Comparison of ENCODE assay signal across 8 mouse cellular contexts in the genomic region with DNA sequence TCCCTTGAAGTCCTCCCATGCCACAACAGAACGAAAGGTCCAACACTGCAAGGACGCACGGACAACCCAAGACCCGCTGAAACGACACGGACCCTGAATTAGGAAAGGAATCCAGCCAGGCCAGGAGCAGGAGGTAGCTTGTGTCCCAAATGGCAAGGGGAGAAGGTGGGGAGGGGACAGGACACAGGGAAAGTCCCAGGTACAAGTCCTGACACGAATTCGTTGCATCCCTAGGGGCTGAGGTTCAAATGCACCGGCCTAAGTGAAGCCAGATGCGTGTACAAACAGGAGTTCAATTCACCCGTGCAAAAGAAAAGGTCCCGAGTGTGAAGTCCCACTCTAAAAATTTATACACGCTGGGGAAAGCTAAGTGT. TPM values are rescaled to one million over a fixed set of nuclear protein-coding genes. Genes with fewer than 3 reads are reported as not detected.
A peak's percentile ranks its signal among the peaks of the same experiment; 100 is the strongest.
DNase-seq lines count a peak whose midpoint lies in the region; ATAC-seq and TF ChIP-seq lines count a peak whose summit lies in the region.

No protein-coding gene starts in this region.

- peak overlapping the region; percentile 93 for H3K9ac ChIP-seq in hindbrain, embryonic 16.5 days (ENCODE audit: low read depth, low read length)

- H3K27me3 ChIP-seq in hindbrain, embryonic 16.5 days (replicated peaks; ENCODE audit: control insufficient read depth, insufficient read depth, low read length) = no peaks in the 10 kb centered on the region
- H3K27me3 ChIP-seq in myocyte (ENCODE audit: control insufficient read depth, insufficient read depth, insufficient read length) = no peaks in the 10 kb centered on the region

- WGBS in hindbrain, embryonic 16.5 days = under 1% methylated on average over 13 of the region's 13 CpGs

- no peak for TF ChIP-seq POLR2A in myocyte (IDR thresholded peaks at IDR 0.05; ENCODE audit: insufficient read length, low read depth)

- DNase-seq in layer of hippocampus, adult 2 months (ENCODE audit: low spot score in 2 of 2) = no peak
- DNase-seq in layer of hippocampus, postnatal 25 days (ENCODE audit: extremely low spot score in 1 of 2, low spot score in 1 of 2) = no peak
- peak; percentile 29 for DNase-seq in embryo, embryonic 9.5 days (ENCODE audit: extremely low spot score)
- DNase-seq in thymus, postnatal 10 days (ENCODE audit: low spot score in 2 of 2) = no peak
- DNase-seq in kidney, adult 9 months = no peak
- DNase-seq in c-Kit-positive CD71-positive TER-119-positive erythroid progenitor cells, embryonic 14.5 days (ENCODE audit: low spot score) = no peak

- H3K9me3 ChIP-seq in hindbrain, embryonic 16.5 days (ENCODE audit: control insufficient read depth, low read length) = no peaks in the 10 kb centered on the region

- TF ChIP-seq CTCF in layer of hippocampus, adult 2 months (conservative IDR thresholded peaks at IDR 0.05) = no peak

- H3K4me2 ChIP-seq in hindbrain, embryonic 16.5 days (ENCODE audit: low read length) = peak overlapping the region; percentile 93
- peak overlapping the region; percentile 98 for H3K4me2 ChIP-seq in myocyte (ENCODE audit: low read depth)

- peaks cover 13% of the 10 kb centered on the region for H3K79me2 ChIP-seq in myocyte (ENCODE audit: control insufficient read depth, insufficient read depth)

- peaks cover 18% of the 10 kb centered on the region for H3K4me1 ChIP-seq in hindbrain, embryonic 16.5 days (ENCODE audit: control insufficient read depth, insufficient read depth, low read depth, low read length)

- H3K4me3 ChIP-seq in layer of hippocampus, adult 2 months = peak overlapping the region; percentile 84
- peak overlapping the region; percentile 64 for H3K4me3 ChIP-seq in hindbrain, embryonic 16.5 days (ENCODE audit: low read length)
- H3K4me3 ChIP-seq in myocyte = peak overlapping the region; percentile 58

- H3K27ac ChIP-seq in layer of hippocampus, adult 2 months = peak overlapping the region; percentile 99
- peak overlapping the region; percentile 100 for H3K27ac ChIP-seq in hindbrain, embryonic 16.5 days (ENCODE audit: low read depth, low read length)

- ATAC-seq in hindbrain, embryonic 16.5 days = no peak

- peak overlapping the region; percentile 42 for H3ac ChIP-seq in myocyte (ENCODE audit: control insufficient read depth, insufficient read length)

- H3K36me3 ChIP-seq in hindbrain, embryonic 16.5 days (ENCODE audit: control insufficient read depth, insufficient read depth, low read length) = peaks cover 38% of the 10 kb centered on the region
- H3K36me3 ChIP-seq in myocyte (ENCODE audit: control insufficient read depth, insufficient read depth) = no peaks in the 10 kb centered on the region

TF ChIP-seq in myocyte, 11 proteins besides CTCF, POLR2A, EP300 and RAD21:
- TF ChIP-seq USF1 (IDR thresholded peaks at IDR 0.05; ENCODE audit: low read depth) (no peak), TCF12 (IDR thresholded peaks at IDR 0.05; ENCODE audit: insufficient read depth, poor library complexity, severe bottlenecking) (no peak), MYOD1 (IDR thresholded peaks at IDR 0.05; ENCODE audit: control insufficient read depth in 1 of 3, insufficient read length in 2 of 3, low read depth in 2 of 3) (no peak), CEBPB (IDR thresholded peaks at IDR 0.05; ENCODE audit: insufficient read depth, poor library complexity, severe bottlenecking) (no peak), TCF3 (IDR thresholded peaks at IDR 0.05; ENCODE audit: insufficient read length, low read depth) (no peak), E2F4 (IDR thresholded peaks at IDR 0.05; ENCODE audit: insufficient read depth) (no peak), POLR2AphosphoS2 (IDR thresholded peaks at IDR 0.05; ENCODE audit: insufficient read length, low read depth) (no peak), SRF (IDR thresholded peaks at IDR 0.05; ENCODE audit: control insufficient read depth, insufficient read length, low read depth) (no peak), MYOG (IDR thresholded peaks at IDR 0.05; ENCODE audit: control insufficient read depth in 1 of 3, insufficient read depth in 1 of 3, insufficient read length in 2 of 3, low read depth in 2 of 3) (no peak), MAX (IDR thresholded peaks at IDR 0.05; ENCODE audit: low read depth) (no peak), REST (IDR thresholded peaks at IDR 0.05; ENCODE audit: insufficient read depth, insufficient read length) (no peak)

RNA-seq across cellular contexts. Expression of a gene that starts 1.1 kb away (rescaled TPM):
- 10 to 100 TPM; 77.6 to 81.4 TPM for total RNA-seq in layer of hippocampus, adult 2 months (2021)
- 10 to 100 TPM; 67.9 to 81.7 TPM for total RNA-seq in layer of hippocampus, postnatal 25 days (2021)
- 12.8 and 13.4 TPM in 2 replicates for polyA plus RNA-seq in hindbrain, embryonic 16.5 days (2015; fragmentation: Nextera tagmentation; extraction: Ambion mirVana)
- polyA plus RNA-seq in myocyte (2012; fragmentation: generic; extraction: Trizol) = 10.2 TPM

RNA-seq across cellular contexts. Expression of a gene that starts 10.6 kb away (rescaled TPM):
- total RNA-seq in layer of hippocampus, adult 2 months (2021) = 10 to 100 TPM; 54.2 to 57.7 TPM
- 10 to 100 TPM; 49.8 to 59.4 TPM for total RNA-seq in layer of hippocampus, postnatal 25 days (2021)
- polyA plus RNA-seq in hindbrain, embryonic 16.5 days (2015; fragmentation: Nextera tagmentation; extraction: Ambion mirVana) = 68.8 and 69.0 TPM in 2 replicates
- 66.1 TPM for polyA plus RNA-seq in myocyte (2012; fragmentation: generic; extraction: Trizol)

RNA-seq across cellular contexts. Expression of a gene that starts 10.9 kb away (rescaled TPM):
- 1 to 10 TPM; 5.7 to 8.4 TPM for total RNA-seq in layer of hippocampus, adult 2 months (2021)
- 1 to 10 TPM; 5.6 to 6.6 TPM for total RNA-seq in layer of hippocampus, postnatal 25 days (2021)
- 15.7 and 16.7 TPM in 2 replicates for polyA plus RNA-seq in hindbrain, embryonic 16.5 days (2015; fragmentation: Nextera tagmentation; extraction: Ambion mirVana)
- polyA plus RNA-seq in myocyte (2012; fragmentation: generic; extraction: Trizol) = 12.9 TPM

RNA-seq across cellular contexts. Expression of a gene that starts 33.8 kb away (rescaled TPM):
- 10 to 100 TPM; 12.4 to 13.1 TPM for total RNA-seq in layer of hippocampus, adult 2 months (2021)
- total RNA-seq in layer of hippocampus, postnatal 25 days (2021) = 10 to 100 TPM; 11.7 to 12.3 TPM
- 13.1 and 16.7 TPM in 2 replicates for polyA plus RNA-seq in hindbrain, embryonic 16.5 days (2015; fragmentation: Nextera tagmentation; extraction: Ambion mirVana)
- polyA plus RNA-seq in myocyte (2012; fragmentation: generic; extraction: Trizol) = 127 TPM

RNA-seq across cellular contexts. Expression of a gene that starts 35.4 kb away (rescaled TPM):
- 100 to 1,000 TPM; 166 to 168 TPM for total RNA-seq in layer of hippocampus, adult 2 months (2021)
- 100 to 1,000 TPM; 151 to 156 TPM for total RNA-seq in layer of hippocampus, postnatal 25 days (2021)
- 38.6 and 47.1 TPM in 2 replicates for polyA plus RNA-seq in hindbrain, embryonic 16.5 days (2015; fragmentation: Nextera tagmentation; extraction: Ambion mirVana)
- 56.7 TPM for polyA plus RNA-seq in myocyte (2012; fragmentation: generic; extraction: Trizol)
